Mouse (Mus musculus) MEL (cell line): ENCODE results near the gene Peli2. TPM values are rescaled to one million over a fixed set of nuclear protein-coding genes. Genes with fewer than 3 reads are reported as not detected.

ENCODE experiments used
- DNase-seq: peaks from one replicate; pipeline ENCODE4 v3.0.0; 2011; ENCODE audit warnings: low read depth, low spot score
- H3K27ac ChIP-seq: 2 replicates; pipeline ENCODE4 v1.5.1; 2012; ENCODE audit warnings: low read depth, mild to moderate bottlenecking, control low read depth, low read length, moderate library complexity; ENCODE audit not compliant: control insufficient read depth
- H3K27me3 ChIP-seq, 2 experiments: fragments of 150-350 bp in 1 of 2; sonication (generic) in 1 of 2; 2 replicates each; pipeline ENCODE4 v1.6.1; 2012; ENCODE audit warnings: low read length in 2 of 2, mild to moderate bottlenecking in 2 of 2, improper control_type of control experiment in 1 of 2, moderate library complexity in 1 of 2; ENCODE audit not compliant: insufficient read depth in 2 of 2, control insufficient read depth in 1 of 2
- H3K36me3 ChIP-seq, 2 experiments: 2 replicates each; pipeline ENCODE4 v1.6.1; 2012 to 2014; ENCODE audit warnings: low read length in 2 of 2, improper control_type of control experiment in 1 of 2, inconsistent platforms in 1 of 2, mild to moderate bottlenecking in 1 of 2; ENCODE audit not compliant: insufficient read depth in 2 of 2, control insufficient read depth in 1 of 2
- H3K4me1 ChIP-seq, 2 experiments: fragments of 150-350 bp in 1 of 2; sonication (generic) in 1 of 2; 2 replicates each; pipeline ENCODE4 v1.6.1; 2012; ENCODE audit warnings: low read length in 2 of 2, improper control_type of control experiment in 1 of 2, mild to moderate bottlenecking in 1 of 2; ENCODE audit not compliant: insufficient read depth in 2 of 2, control insufficient read depth in 1 of 2
- H3K4me3 ChIP-seq, 2 experiments: fragments of 150-350 bp in 1 of 2; sonication (generic) in 1 of 2; 2 replicates each; pipeline ENCODE4 v1.5.1; 2012; ENCODE audit warnings: low read depth in 2 of 2, low read length in 2 of 2, mild to moderate bottlenecking in 2 of 2, moderate library complexity in 2 of 2, control low read depth in 1 of 2, improper control_type of control experiment in 1 of 2; ENCODE audit not compliant: control insufficient read depth in 1 of 2, insufficient read depth in 1 of 2
- H3K79me2 ChIP-seq: 2 replicates; pipeline ENCODE4 v1.6.1; 2012; ENCODE audit warnings: mild to moderate bottlenecking, low read length, moderate library complexity; ENCODE audit not compliant: control insufficient read depth, poor library complexity, insufficient read depth
- H3K9ac ChIP-seq: 2 replicates; pipeline ENCODE4 v1.6.1; 2012; ENCODE audit warnings: low read depth, mild to moderate bottlenecking, control low read depth, low read length, moderate library complexity; ENCODE audit not compliant: control insufficient read depth, poor library complexity, severe bottlenecking
- H3K9me3 ChIP-seq: fragments of 150-350 bp; sonication (generic); replicated peaks from 2 replicates; pipeline ENCODE4 v1.6.1; 2012; ENCODE audit warnings: mild to moderate bottlenecking, low read length, improper control_type of control experiment, moderate library complexity; ENCODE audit not compliant: insufficient read depth
- BHLHE40 ChIP-seq: IDR thresholded peaks from 2 replicates; pipeline ENCODE4 v1.6.1; 2012; ENCODE audit warnings: low read depth, mild to moderate bottlenecking, inconsistent platforms, low read length, improper control_type of control experiment, borderline replicate concordance
- CHD1 ChIP-seq: IDR thresholded peaks from 2 replicates; pipeline ENCODE4 v1.6.1; 2012; ENCODE audit warnings: low read depth, mild to moderate bottlenecking, inconsistent platforms, low read length, improper control_type of control experiment
- ELF1 ChIP-seq: IDR thresholded peaks from 2 replicates; pipeline ENCODE4 v1.6.1; 2014; ENCODE audit warnings: low read depth, mild to moderate bottlenecking, inconsistent platforms, low read length, improper control_type of control experiment, moderate library complexity
- EP300 ChIP-seq, 2 experiments: IDR thresholded peaks; 2 replicates each; pipeline ENCODE4 v1.6.1; 2011; ENCODE audit warnings: improper control_type of control experiment in 2 of 2, low read length in 2 of 2, low read depth in 1 of 2, mild to moderate bottlenecking in 1 of 2
- GABPA ChIP-seq: IDR thresholded peaks from 2 replicates; pipeline ENCODE4 v1.6.1; 2012; ENCODE audit warnings: low read depth, mild to moderate bottlenecking, inconsistent platforms, low read length, improper control_type of control experiment, moderate library complexity
- GATA1 ChIP-seq: IDR thresholded peaks from 2 replicates; pipeline ENCODE4 v1.6.1; 2011; ENCODE audit warnings: low read depth, low read length, improper control_type of control experiment
- HCFC1 ChIP-seq: IDR thresholded peaks from 2 replicates; pipeline ENCODE4 v1.6.1; 2012; ENCODE audit warnings: low read depth, mild to moderate bottlenecking, inconsistent platforms, low read length, improper control_type of control experiment, moderate library complexity
- JUND ChIP-seq: IDR thresholded peaks from 2 replicates; pipeline ENCODE4 v1.6.1; 2011; ENCODE audit warnings: low read depth, mild to moderate bottlenecking, improper control_type of control experiment, low read length
- KAT2A ChIP-seq: conservative IDR thresholded peaks from 2 replicates; pipeline ENCODE4 v1.6.1; 2012; ENCODE audit warnings: low read depth, low read length, improper control_type of control experiment, inconsistent platforms
- MAZ ChIP-seq: IDR thresholded peaks from 2 replicates; pipeline ENCODE4 v1.6.1; 2012; ENCODE audit warnings: low read depth, mild to moderate bottlenecking, inconsistent platforms, low read length, improper control_type of control experiment
- MEF2A ChIP-seq: IDR thresholded peaks from 2 replicates; pipeline ENCODE4 v1.6.1; 2014; ENCODE audit warnings: low read depth, mild to moderate bottlenecking, inconsistent platforms, low read length, improper control_type of control experiment; ENCODE audit not compliant: poor library complexity, insufficient replicate concordance, severe bottlenecking; ENCODE audit errors: extremely low read depth
- POLR2AphosphoS2 ChIP-seq: IDR thresholded peaks from 2 replicates; pipeline ENCODE4 v1.6.1; 2011; ENCODE audit warnings: low read length, improper control_type of control experiment
- RCOR1 ChIP-seq: IDR thresholded peaks from 2 replicates; pipeline ENCODE4 v1.6.1; 2012; ENCODE audit warnings: low read depth, mild to moderate bottlenecking, inconsistent platforms, low read length, improper control_type of control experiment
- SIN3A ChIP-seq: IDR thresholded peaks from 2 replicates; pipeline ENCODE4 v1.6.1; 2012; ENCODE audit warnings: low read length, improper control_type of control experiment, inconsistent platforms
- TBP ChIP-seq: IDR thresholded peaks from 2 replicates; pipeline ENCODE4 v1.8.0; 2011; ENCODE audit warnings: low read depth, low read length, improper control_type of control experiment
- USF1 ChIP-seq: IDR thresholded peaks from 2 replicates; pipeline ENCODE4 v1.6.1; 2014; ENCODE audit warnings: low read depth, mild to moderate bottlenecking, inconsistent platforms, low read length, improper control_type of control experiment, moderate library complexity
- ZMIZ1 ChIP-seq: IDR thresholded peaks from 2 replicates; pipeline ENCODE4 v1.6.1; 2012; ENCODE audit warnings: low read depth, mild to moderate bottlenecking, inconsistent platforms, low read length, improper control_type of control experiment, moderate library complexity
- ZNF384 ChIP-seq: IDR thresholded peaks from 2 replicates; pipeline ENCODE4 v1.6.1; 2012; ENCODE audit warnings: low read depth, mild to moderate bottlenecking, inconsistent platforms, low read length, improper control_type of control experiment
- polyA plus RNA-seq, 2 experiments: library from polyadenylated mRNA; stranded (reverse) in 1 of 2; unstranded in 1 of 2; fragments of >175 nt in 1 of 2; fragments of >200 nt in 1 of 2; gene quantifications; 2 replicates each; pipeline versions ENCODE4 v1.2.1 to v1.2.4; 2012; ENCODE audit warnings: low replicate concordance in 2 of 2, low read depth in 1 of 2; ENCODE audit not compliant: insufficient read length in 2 of 2, insufficient read depth in 1 of 2, missing spikeins in 1 of 2
- total RNA-seq: library from RNA; depleted of rRNA; stranded (reverse); fragments of 300-350 nt; gene quantifications from 2 replicates; pipeline ENCODE4 v1.2.3, GENCODE M21; 2012

The Peli2 gene
- total and polyA plus RNA-seq, 3 experiments: not detected

- TF ChIP-seq KAT2A (no peak), HCFC1 (no peak), RCOR1 (no peak), ELF1 (no peak), USF1 (no peak), GABPA (no peak)
- Histone ChIP-seq H3K79me2 (no peaks in the 10 kb centered on the region), H3K36me3 (no peaks in the 10 kb centered on the region), H3K9me3 (no peaks in the 10 kb centered on the region), H3K9ac (no peak overlapping the region), H3K27me3 (no peaks in the 10 kb centered on the region), H3K4me3 (no peak overlapping the region), H3K27ac (no peak overlapping the region), H3K4me1 (no peaks in the 10 kb centered on the region)
- DNase-seq: no peak
Measured at GRCm38 (mm10) chr14:48205635-48206034, 85.0 kb downstream of the Peli2 start.

GRCm38 (mm10) chr14:48207119-48207518 is 86.5 kb downstream of the Peli2 start:
- Histone ChIP-seq H3K36me3 (no peaks in the 10 kb centered on the region), H3K27me3 (no peaks in the 10 kb centered on the region), H3K4me1 (no peaks in the 10 kb centered on the region), H3K9ac (no peak overlapping the region), H3K4me3 (no peak overlapping the region), H3K79me2 (no peaks in the 10 kb centered on the region), H3K27ac (no peak overlapping the region), H3K9me3 (no peaks in the 10 kb centered on the region)
- DNase-seq: no peak
- TF ChIP-seq KAT2A (no peak), EP300 (IDR thresholded peaks at IDR 0.05; ENCODE audit: low read depth in 1 of 2, low read length in 2 of 2) (no peak), CHD1 (no peak), HCFC1 (no peak), ZNF384 (no peak), MEF2A (no peak), POLR2AphosphoS2 (no peak), SIN3A (no peak)

- DNase-seq: no peak
- Histone ChIP-seq H3K27me3 (no peaks in the 10 kb centered on the region), H3K27ac (no peak overlapping the region), H3K4me3 (no peak overlapping the region), H3K9me3 (no peaks in the 10 kb centered on the region), H3K79me2 (no peaks in the 10 kb centered on the region), H3K36me3 (no peaks in the 10 kb centered on the region), H3K4me1 (no peaks in the 10 kb centered on the region), H3K9ac (no peak overlapping the region)
- TF ChIP-seq CHD1 (no peak), MAZ (no peak), JUND (no peak), BHLHE40 (no peak), EP300 (IDR thresholded peaks at IDR 0.05; ENCODE audit: low read depth in 1 of 2, low read length in 2 of 2) (no peak), ZMIZ1 (no peak), POLR2AphosphoS2 (no peak), TBP (no peak), GATA1 (no peak), MEF2A (no peak), RCOR1 (no peak), ELF1 (no peak)
Measured at GRCm38 (mm10) chr14:48207746-48208640, 87.4 kb downstream of the Peli2 start.
